Mouse (Mus musculus) MEL (cell line): ENCODE results near the gene Csnk1d. TPM values are rescaled to one million over a fixed set of nuclear protein-coding genes. Genes with fewer than 3 reads are reported as not detected.

Source experiments
- DNase-seq: peaks from one replicate; pipeline ENCODE4 v3.0.0; 2011; ENCODE audit warnings: low read depth, low spot score
- H3K27ac ChIP-seq: 2 replicates; pipeline ENCODE4 v1.5.1; 2012; ENCODE audit warnings: low read depth, mild to moderate bottlenecking, control low read depth, low read length, moderate library complexity; ENCODE audit not compliant: control insufficient read depth
- H3K27me3 ChIP-seq, 2 experiments: fragments of 150-350 bp in 1 of 2; sonication (generic) in 1 of 2; 2 replicates each; pipeline ENCODE4 v1.6.1; 2012; ENCODE audit warnings: low read length in 2 of 2, mild to moderate bottlenecking in 2 of 2, improper control_type of control experiment in 1 of 2, moderate library complexity in 1 of 2; ENCODE audit not compliant: insufficient read depth in 2 of 2, control insufficient read depth in 1 of 2
- H3K36me3 ChIP-seq, 2 experiments: 2 replicates each; pipeline ENCODE4 v1.6.1; 2012 to 2014; ENCODE audit warnings: low read length in 2 of 2, improper control_type of control experiment in 1 of 2, inconsistent platforms in 1 of 2, mild to moderate bottlenecking in 1 of 2; ENCODE audit not compliant: insufficient read depth in 2 of 2, control insufficient read depth in 1 of 2
- H3K4me1 ChIP-seq, 2 experiments: fragments of 150-350 bp in 1 of 2; sonication (generic) in 1 of 2; 2 replicates each; pipeline ENCODE4 v1.6.1; 2012; ENCODE audit warnings: low read length in 2 of 2, improper control_type of control experiment in 1 of 2, mild to moderate bottlenecking in 1 of 2; ENCODE audit not compliant: insufficient read depth in 2 of 2, control insufficient read depth in 1 of 2
- H3K4me3 ChIP-seq, 2 experiments: fragments of 150-350 bp in 1 of 2; sonication (generic) in 1 of 2; 2 replicates each; pipeline ENCODE4 v1.5.1; 2012; ENCODE audit warnings: low read depth in 2 of 2, low read length in 2 of 2, mild to moderate bottlenecking in 2 of 2, moderate library complexity in 2 of 2, control low read depth in 1 of 2, improper control_type of control experiment in 1 of 2; ENCODE audit not compliant: control insufficient read depth in 1 of 2, insufficient read depth in 1 of 2
- H3K79me2 ChIP-seq: 2 replicates; pipeline ENCODE4 v1.6.1; 2012; ENCODE audit warnings: mild to moderate bottlenecking, low read length, moderate library complexity; ENCODE audit not compliant: control insufficient read depth, poor library complexity, insufficient read depth
- H3K9ac ChIP-seq: 2 replicates; pipeline ENCODE4 v1.6.1; 2012; ENCODE audit warnings: low read depth, mild to moderate bottlenecking, control low read depth, low read length, moderate library complexity; ENCODE audit not compliant: control insufficient read depth, poor library complexity, severe bottlenecking
- H3K9me3 ChIP-seq: fragments of 150-350 bp; sonication (generic); replicated peaks from 2 replicates; pipeline ENCODE4 v1.6.1; 2012; ENCODE audit warnings: mild to moderate bottlenecking, low read length, improper control_type of control experiment, moderate library complexity; ENCODE audit not compliant: insufficient read depth
- CHD1 ChIP-seq: IDR thresholded peaks from 2 replicates; pipeline ENCODE4 v1.6.1; 2012; ENCODE audit warnings: low read depth, mild to moderate bottlenecking, inconsistent platforms, low read length, improper control_type of control experiment
- CHD2 ChIP-seq: IDR thresholded peaks from 2 replicates; pipeline ENCODE4 v1.6.1; 2011; ENCODE audit warnings: low read length, improper control_type of control experiment
- CTCF ChIP-seq, 3 experiments: IDR thresholded peaks in 2 of 3; conservative IDR thresholded peaks in 1 of 3; 2 replicates each; pipeline ENCODE4 v1.5.1; 2011 to 2012; ENCODE audit warnings: low read length in 3 of 3, low read depth in 2 of 3, mild to moderate bottlenecking in 2 of 3, improper control_type of control experiment in 1 of 3, inconsistent platforms in 1 of 3, mixed read lengths in 1 of 3, moderate library complexity in 1 of 3; ENCODE audit not compliant: control insufficient read depth in 1 of 3, insufficient read depth in 1 of 3, poor library complexity in 1 of 3, severe bottlenecking in 1 of 3
- ELF1 ChIP-seq: IDR thresholded peaks from 2 replicates; pipeline ENCODE4 v1.6.1; 2014; ENCODE audit warnings: low read depth, mild to moderate bottlenecking, inconsistent platforms, low read length, improper control_type of control experiment, moderate library complexity
- EP300 ChIP-seq, 2 experiments: IDR thresholded peaks; 2 replicates each; pipeline ENCODE4 v1.6.1; 2011; ENCODE audit warnings: improper control_type of control experiment in 2 of 2, low read length in 2 of 2, low read depth in 1 of 2, mild to moderate bottlenecking in 1 of 2
- ETS1 ChIP-seq: IDR thresholded peaks from 2 replicates; pipeline ENCODE4 v1.6.1; 2012; ENCODE audit warnings: low read depth, mild to moderate bottlenecking, inconsistent platforms, low read length, improper control_type of control experiment, moderate library complexity
- GATA1 ChIP-seq: IDR thresholded peaks from 2 replicates; pipeline ENCODE4 v1.6.1; 2011; ENCODE audit warnings: low read depth, low read length, improper control_type of control experiment
- HCFC1 ChIP-seq: IDR thresholded peaks from 2 replicates; pipeline ENCODE4 v1.6.1; 2012; ENCODE audit warnings: low read depth, mild to moderate bottlenecking, inconsistent platforms, low read length, improper control_type of control experiment, moderate library complexity
- JUND ChIP-seq: IDR thresholded peaks from 2 replicates; pipeline ENCODE4 v1.6.1; 2011; ENCODE audit warnings: low read depth, mild to moderate bottlenecking, improper control_type of control experiment, low read length
- MXI1 ChIP-seq: IDR thresholded peaks from 2 replicates; pipeline ENCODE4 v1.6.1; 2011; ENCODE audit warnings: mild to moderate bottlenecking, low read depth, low read length, improper control_type of control experiment
- MYC ChIP-seq: IDR thresholded peaks from 2 replicates; pipeline ENCODE4 v1.6.1; 2011; ENCODE audit warnings: low read depth, mild to moderate bottlenecking, low read length, improper control_type of control experiment, moderate library complexity
- POLR2AphosphoS2 ChIP-seq: IDR thresholded peaks from 2 replicates; pipeline ENCODE4 v1.6.1; 2011; ENCODE audit warnings: low read length, improper control_type of control experiment
- POLR2AphosphoS5 ChIP-seq: IDR thresholded peaks from 2 replicates; pipeline ENCODE4 v1.6.1; 2012; ENCODE audit warnings: low read depth, borderline replicate concordance, mild to moderate bottlenecking, inconsistent platforms, low read length, moderate library complexity, mixed read lengths
- RAD21 ChIP-seq: IDR thresholded peaks from 2 replicates; pipeline ENCODE4 v1.6.1; 2011; ENCODE audit warnings: mild to moderate bottlenecking, low read depth, low read length, improper control_type of control experiment
- RCOR1 ChIP-seq: IDR thresholded peaks from 2 replicates; pipeline ENCODE4 v1.6.1; 2012; ENCODE audit warnings: low read depth, mild to moderate bottlenecking, inconsistent platforms, low read length, improper control_type of control experiment
- SMC3 ChIP-seq: IDR thresholded peaks from 2 replicates; pipeline ENCODE4 v1.6.1; 2011; ENCODE audit warnings: low read depth, low read length, improper control_type of control experiment
- USF1 ChIP-seq: IDR thresholded peaks from 2 replicates; pipeline ENCODE4 v1.6.1; 2014; ENCODE audit warnings: low read depth, mild to moderate bottlenecking, inconsistent platforms, low read length, improper control_type of control experiment, moderate library complexity
- ZC3H11A ChIP-seq: IDR thresholded peaks from 2 replicates; pipeline ENCODE4 v1.6.1; 2012; ENCODE audit warnings: low read depth, mild to moderate bottlenecking, inconsistent platforms, low read length, improper control_type of control experiment
- ZMIZ1 ChIP-seq: IDR thresholded peaks from 2 replicates; pipeline ENCODE4 v1.6.1; 2012; ENCODE audit warnings: low read depth, mild to moderate bottlenecking, inconsistent platforms, low read length, improper control_type of control experiment, moderate library complexity
- ZNF384 ChIP-seq: IDR thresholded peaks from 2 replicates; pipeline ENCODE4 v1.6.1; 2012; ENCODE audit warnings: low read depth, mild to moderate bottlenecking, inconsistent platforms, low read length, improper control_type of control experiment
- polyA plus RNA-seq, 2 experiments: library from polyadenylated mRNA; stranded (reverse) in 1 of 2; unstranded in 1 of 2; fragments of >175 nt in 1 of 2; fragments of >200 nt in 1 of 2; gene quantifications; 2 replicates each; pipeline versions ENCODE4 v1.2.1 to v1.2.4; 2012; ENCODE audit warnings: low replicate concordance in 2 of 2, low read depth in 1 of 2; ENCODE audit not compliant: insufficient read length in 2 of 2, insufficient read depth in 1 of 2, missing spikeins in 1 of 2
- total RNA-seq: library from RNA; depleted of rRNA; stranded (reverse); fragments of 300-350 nt; gene quantifications from 2 replicates; pipeline ENCODE4 v1.2.3, GENCODE M21; 2012

Gene Csnk1d
- total and polyA plus RNA-seq, 3 experiments = 83.2 to 329 (median 121) TPM

DNA sequence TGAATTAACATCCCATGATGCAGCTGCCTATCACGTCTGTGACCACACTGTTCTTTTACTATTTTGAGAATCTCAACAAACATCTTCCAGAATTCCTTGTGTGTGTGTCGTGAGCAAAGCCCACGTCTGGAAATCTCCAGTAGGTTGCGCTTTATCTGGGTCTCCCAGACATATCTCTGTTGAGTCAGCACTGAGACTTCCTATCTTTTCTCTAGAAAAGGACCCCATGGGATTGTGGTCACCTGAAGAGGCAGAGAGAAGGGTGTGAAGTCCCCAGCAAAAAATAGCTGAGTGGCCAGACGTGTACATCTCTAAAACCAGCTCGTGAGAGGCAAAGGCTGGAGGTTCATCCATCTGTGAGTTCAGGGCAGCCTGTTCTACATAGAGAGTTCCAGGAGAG lies 33.0 kb upstream of the Csnk1d start:
- Histone ChIP-seq H3K4me3 (no peak overlapping the region), H3K36me3 (peaks cover 0 to 6% of the 10 kb centered on the region in 2 experiments; a peak in 2 of 4 replicates), H3K79me2 (no peaks in the 10 kb centered on the region), H3K27ac (no peak overlapping the region), H3K27me3 (no peaks in the 10 kb centered on the region), H3K9me3 (no peaks in the 10 kb centered on the region), H3K9ac (no peak overlapping the region), H3K4me1 (peaks cover 3 to 16% of the 10 kb centered on the region in 2 experiments; a peak in 3 of 4 replicates)
- DNase-seq = peak; percentile 21
- TF ChIP-seq GATA1 (0 out of 2 replicates have a peak, but pooled peaks have one; percentile 28), EP300 (IDR thresholded peaks at IDR 0.05; ENCODE audit: low read depth in 1 of 2, low read length in 2 of 2) (0 out of 4 replicates have a peak, but pooled peaks of 1 of the 2 experiments have one; percentile 7), CHD2 (no peak)

DNA sequence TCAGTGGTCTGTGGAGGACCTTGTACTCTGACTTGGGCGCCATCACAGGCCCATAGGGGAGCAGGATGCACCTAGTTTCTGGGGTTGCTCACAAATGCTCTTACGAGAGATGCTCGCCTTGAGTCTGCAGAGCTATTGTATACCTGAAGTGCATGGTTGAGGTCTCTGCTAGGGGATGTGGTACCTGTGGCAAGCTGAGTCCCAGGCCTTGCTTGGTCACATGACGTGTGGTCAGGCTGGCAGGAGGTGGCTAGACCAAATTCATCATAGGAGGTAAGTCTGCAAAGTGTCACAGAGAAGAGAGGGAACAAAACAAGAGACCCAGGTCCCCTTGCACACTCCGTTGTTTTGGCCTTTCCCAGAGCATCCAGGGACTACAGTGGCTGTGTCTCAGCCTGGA lies 28.4 kb upstream of the Csnk1d start:
- H3K9ac ChIP-seq = no peak overlapping the region
- H3K4me1 ChIP-seq = peaks cover 0 to 9% of the 10 kb centered on the region in 2 experiments; a peak in 2 of 4 replicates
- no peak for TF ChIP-seq USF1
- no peak for TF ChIP-seq HCFC1
- no peak for TF ChIP-seq ETS1
- TF ChIP-seq CHD1 = no peak
- no peak for TF ChIP-seq JUND
- no peak for TF ChIP-seq ZMIZ1
- TF ChIP-seq RCOR1 = no peak
- TF ChIP-seq POLR2AphosphoS5 = no peak
- no peak for TF ChIP-seq MXI1
- no peak for TF ChIP-seq ELF1
- TF ChIP-seq RAD21 = no peak
- no peak for DNase-seq
- no peaks in the 10 kb centered on the region; a peak in 1 of 4 replicates for H3K36me3 ChIP-seq
- H3K9me3 ChIP-seq = no peaks in the 10 kb centered on the region
- no peaks in the 10 kb centered on the region for H3K79me2 ChIP-seq
- no peak overlapping the region for H3K4me3 ChIP-seq
- H3K27me3 ChIP-seq = no peaks in the 10 kb centered on the region
- no peak overlapping the region for H3K27ac ChIP-seq

DNA sequence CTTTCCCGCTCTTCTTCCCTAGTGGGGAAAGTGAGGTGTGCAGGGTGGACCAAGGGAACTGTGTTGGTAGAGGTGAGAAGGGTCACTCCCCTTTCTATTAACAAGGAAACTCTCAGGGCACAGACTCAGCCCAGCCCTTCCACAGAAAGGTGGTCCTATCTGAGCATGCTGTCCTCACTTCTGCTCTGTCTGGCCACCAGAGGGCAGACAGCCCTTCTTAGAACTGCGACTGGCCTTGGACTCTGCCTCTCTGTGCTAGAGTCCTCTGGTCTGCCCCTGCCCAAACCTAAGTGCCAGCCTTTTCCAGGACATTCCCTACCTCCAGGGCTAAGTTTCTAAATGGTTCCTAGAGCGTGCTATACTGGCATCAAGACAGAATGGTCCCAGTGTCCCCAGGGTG lies 26.6 kb upstream of the Csnk1d start:
- Histone ChIP-seq H3K27ac (no peak overlapping the region), H3K9me3 (no peaks in the 10 kb centered on the region), H3K9ac (no peak overlapping the region), H3K4me1 (peaks cover 0 to 3% of the 10 kb centered on the region in 2 experiments; a peak in 1 of 4 replicates), H3K36me3 (no peaks in the 10 kb centered on the region), H3K79me2 (no peaks in the 10 kb centered on the region), H3K27me3 (no peaks in the 10 kb centered on the region), H3K4me3 (no peak overlapping the region)
- peak; percentile 86 for TF ChIP-seq ZC3H11A
- peak; percentile 99 for TF ChIP-seq SMC3
- TF ChIP-seq CTCF (IDR thresholded peaks at IDR 0.05 in 2 of 3, conservative IDR thresholded peaks at IDR 0.05 in 1 of 3; ENCODE audit: control insufficient read depth in 1 of 3, insufficient read depth in 1 of 3, low read depth in 2 of 3, low read length in 3 of 3, poor library complexity in 1 of 3, severe bottlenecking in 1 of 3) = peak; percentile 85 to 96 (median 95)
- TF ChIP-seq ZNF384 = no peak
- TF ChIP-seq MYC = 0 out of 2 replicates have a peak, but pooled peaks have one; percentile 26
- TF ChIP-seq RAD21 = peak; percentile 81
- no peak for TF ChIP-seq POLR2AphosphoS2
- DNase-seq = peak; percentile 82
